Mouse (Mus musculus): Measurements from ENCODE around the gene Tnip2.
A peak's percentile ranks its signal among the peaks of the same experiment; 100 is the strongest.

The Tnip2 gene

GRCm38 (mm10) chr5:34523958-34524485 lies 10.2 kb upstream of the Tnip2 start:
- peak; percentile 44 for DNase-seq (ENCODE audit: low read depth, low spot score)

GRCm38 (mm10) chr5:34521337-34521736 lies 7.5 kb upstream of the Tnip2 start:
- DNase-seq (ENCODE audit: low read depth, low spot score), result no peak

GRCm38 (mm10) chr5:34520458-34521209 lies 6.8 kb upstream of the Tnip2 start:
- DNase-seq (ENCODE audit: low read depth, low spot score), result peak; percentile 70

- DNase-seq (ENCODE audit: low read depth, low spot score), result no peak
Measured at GRCm38 (mm10) chr5:34519389-34519910, 5.7 kb upstream of the Tnip2 start.

- DNase-seq (ENCODE audit: low read depth, low spot score), result peak; percentile 92
Measured at GRCm38 (mm10) chr5:34517913-34518312, 4.1 kb upstream of the Tnip2 start.

GRCm38 (mm10) chr5:34515096-34515495 lies 1.3 kb upstream of the Tnip2 start:
- DNase-seq (ENCODE audit: low read depth, low spot score), result no peak

GRCm38 (mm10) chr5:34514218-34514566 lies 401 bp upstream of the Tnip2 start:
- DNase-seq (ENCODE audit: low read depth, low spot score), result no peak

GRCm38 (mm10) chr5:34512486-34512885 lies 1.3 kb downstream of the Tnip2 start:
- no peak for DNase-seq (ENCODE audit: low read depth, low spot score)

- DNase-seq (ENCODE audit: low read depth, low spot score), result no peak
Measured at GRCm38 (mm10) chr5:34502821-34503220, 11.0 kb downstream of the Tnip2 start.

- no peak for DNase-seq (ENCODE audit: low read depth, low spot score)
Measured at GRCm38 (mm10) chr5:34502411-34502810, 11.4 kb downstream of the Tnip2 start.

- DNase-seq (ENCODE audit: low read depth, low spot score), result peak; percentile 46
Measured at GRCm38 (mm10) chr5:34501588-34501987, 12.2 kb downstream of the Tnip2 start.

- DNase-seq (ENCODE audit: low read depth, low spot score), result peak; percentile 28
Measured at GRCm38 (mm10) chr5:34500886-34501285, 12.9 kb downstream of the Tnip2 start.

GRCm38 (mm10) chr5:34496745-34497144 lies 17.0 kb downstream of the Tnip2 start:
- no peak for DNase-seq (ENCODE audit: low read depth, low spot score)

- no peak for DNase-seq (ENCODE audit: low read depth, low spot score)
Measured at GRCm38 (mm10) chr5:34489418-34489787, 24.4 kb downstream of the Tnip2 start.

GRCm38 (mm10) chr5:34488741-34489417 lies 24.9 kb downstream of the Tnip2 start:
- DNase-seq (ENCODE audit: low read depth, low spot score), result no peak

- no peak for DNase-seq (ENCODE audit: low read depth, low spot score)
Measured at GRCm38 (mm10) chr5:34487320-34488090, 26.3 kb downstream of the Tnip2 start.

GRCm38 (mm10) chr5:34485731-34486130 lies 28.1 kb downstream of the Tnip2 start:
- no peak for DNase-seq (ENCODE audit: low read depth, low spot score)

GRCm38 (mm10) chr5:34480926-34481325 lies 32.9 kb downstream of the Tnip2 start:
- peak; percentile 35 for DNase-seq (ENCODE audit: low read depth, low spot score)

- no peak for DNase-seq (ENCODE audit: low read depth, low spot score)
Measured at GRCm38 (mm10) chr5:34468039-34468775, 45.6 kb downstream of the Tnip2 start.

- peak; percentile 31 for DNase-seq (ENCODE audit: low read depth, low spot score)
Measured at GRCm38 (mm10) chr5:34466648-34467047, 47.1 kb downstream of the Tnip2 start.

- peak; percentile 45 for DNase-seq (ENCODE audit: low read depth, low spot score)
Measured at GRCm38 (mm10) chr5:34466079-34466478, 47.7 kb downstream of the Tnip2 start.

Data from CD4-positive, CD25-positive, alpha-beta regulatory T cell, adult 2 months (primary cell).